ENCODE assay signal across 13 mouse cellular contexts in genomic region chr5:77269399-77269798, GRCm38 (mm10). TPM values are rescaled to one million over a fixed set of nuclear protein-coding genes. Genes with fewer than 3 reads are reported as not detected.
DNase-seq lines count a peak whose midpoint lies in the region; TF ChIP-seq lines count a peak whose summit lies in the region.
"Had no signal": no experiment of that assay in that cellular context is flagged by ENCODE, and none has a peak within 500 bp of the region (broad histone marks: within the 10 kb centered on the region; RNA-seq: fewer than 3 reads in every experiment).

No protein-coding gene starts in this region.

- WGBS in thymus, adult 2 months: 89% methylated on average over 8 of the region's 8 CpGs

- peak; percentile 15; the same call in 1 of the 2 replicates for TF ChIP-seq CTCF in thymus, adult 2 months (IDR thresholded peaks at IDR 0.05; ENCODE audit: borderline replicate concordance, control insufficient read depth, extremely low read depth, insufficient read depth, low read length, poor library complexity)
- peak; percentile 37; the same call in 1 of the 2 replicates for TF ChIP-seq CTCF in bone marrow macrophage, adult 2 months (IDR thresholded peaks at IDR 0.05; ENCODE audit: low read depth, low read length)

- H3K27me3 ChIP-seq in thymus, adult 2 months (ENCODE audit: control insufficient read depth, insufficient read depth, low read length): no peaks in the 10 kb centered on the region
- H3K27me3 ChIP-seq: midbrain, embryonic 15.5 days had no signal

- no peak overlapping the region for H3K4me3 ChIP-seq in thymus, adult 2 months (ENCODE audit: control insufficient read depth, insufficient read depth, low read length)
- no peak overlapping the region for H3K4me3 ChIP-seq in bone marrow macrophage, adult 2 months (ENCODE audit: insufficient read depth, low read length)
- H3K4me3 ChIP-seq: limb, embryonic 10.5 days; midbrain, embryonic 15.5 days had no signal

- peaks cover 33% of the 10 kb centered on the region for H3K4me1 ChIP-seq in thymus, adult 2 months (replicated peaks; ENCODE audit: control insufficient read depth, insufficient read depth, low read length)
- peaks cover 16% of the 10 kb centered on the region for H3K4me1 ChIP-seq in bone marrow macrophage, adult 2 months (ENCODE audit: control insufficient read depth, insufficient read depth, low read length)

- peak; percentile 23 for DNase-seq in kidney, postnatal 10 days
- DNase-seq in kidney, adult 8-10 months: no peak
- DNase-seq in thymus, adult 2 months: peak; percentile 46
- DNase-seq in thymus, adult 18-20 months: no peak
- DNase-seq in thymus, postnatal 4 days: peak; percentile 60
- no peak for DNase-seq in ovary, adult 18-20 months (ENCODE audit: low spot score)
- no peak for DNase-seq in heart, adult 18-20 months
- DNase-seq: cerebellum, postnatal 10 days; kidney, adult 11 months had no signal

- TF ChIP-seq POLR2A in thymus, adult 2 months (IDR thresholded peaks at IDR 0.05; ENCODE audit: control insufficient read depth, extremely low read depth, insufficient read depth, low read length, poor library complexity): no peak
- TF ChIP-seq POLR2A in bone marrow macrophage, adult 2 months (IDR thresholded peaks at IDR 0.05; ENCODE audit: borderline replicate concordance, low read depth, low read length): no peak

- peaks cover 13% of the 10 kb centered on the region for H3K36me3 ChIP-seq in thymus, adult 2 months (ENCODE audit: control insufficient read depth, insufficient read depth, low read length)
- H3K36me3 ChIP-seq: midbrain, embryonic 15.5 days had no signal

- H3K27ac ChIP-seq in thymus, adult 2 months (ENCODE audit: control insufficient read depth, insufficient read depth, low read length): no peak overlapping the region
- H3K27ac ChIP-seq in bone marrow macrophage, adult 2 months (ENCODE audit: insufficient read depth, low read depth, low read length): no peak overlapping the region
- H3K27ac ChIP-seq: limb, embryonic 10.5 days; midbrain, embryonic 15.5 days had no signal

RNA-seq across cellular contexts. Expression of gene Rest, which starts 4.1 kb away (rescaled TPM):
- polyA plus RNA-seq in thymus, adult 2 months (2012; rRNA removed): 14.0 and 18.4 TPM in 2 replicates
- polyA plus RNA-seq in bone marrow macrophage, adult 2 months (2012; ENCODE audit: insufficient read depth, insufficient read length, missing spikeins): 14.2 and 16.6 TPM in 2 replicates
- total RNA-seq in heart, adult 18-20 months (2021): 10 to 100 TPM; 13.2 to 13.5 TPM

RNA-seq across cellular contexts. Expression of gene Noa1, which starts 40.5 kb away (rescaled TPM):
- 23.1 and 27.9 TPM in 2 replicates for polyA plus RNA-seq in thymus, adult 2 months (2012; rRNA removed)
- polyA plus RNA-seq in bone marrow macrophage, adult 2 months (2012; ENCODE audit: insufficient read depth, insufficient read length, missing spikeins): 10.1 and 10.5 TPM in 2 replicates
- total RNA-seq in heart, adult 18-20 months (2021): 10 to 100 TPM; 22.1 to 25.7 TPM

RNA-seq across cellular contexts. Expression of gene Polr2b, which starts 40.5 kb away (rescaled TPM):
- polyA plus RNA-seq in thymus, adult 2 months (2012; rRNA removed): 25.8 and 30.4 TPM in 2 replicates
- 31.0 and 35.9 TPM in 2 replicates for polyA plus RNA-seq in bone marrow macrophage, adult 2 months (2012; ENCODE audit: insufficient read depth, insufficient read length, missing spikeins)
- total RNA-seq in heart, adult 18-20 months (2021): 10 to 100 TPM; 32.8 to 36.7 TPM

RNA-seq across cellular contexts. Expression of gene Spink2, which starts 58.1 kb away (rescaled TPM):
- 0.33 and 1.3 TPM in 2 replicates for polyA plus RNA-seq in thymus, adult 2 months (2012; rRNA removed)
- not detected in 2 replicates for polyA plus RNA-seq in bone marrow macrophage, adult 2 months (2012; ENCODE audit: insufficient read depth, insufficient read length, missing spikeins)
- total RNA-seq in heart, adult 18-20 months (2021): not detected
- total RNA-seq: heart, adult 8-10 months had no signal

Comparison
In these comparisons a context has a peak if more than half of its experiments do, and no peak if none do; other contexts are left out.
1. DNase-seq: peak in kidney, postnatal 10 days (single experiment), thymus, adult 2 months (single experiment) and thymus, postnatal 4 days (single experiment); none in kidney, adult 8-10 months (0 of 2), thymus, adult 18-20 months (0 of 2), ovary, adult 18-20 months (single experiment) and heart, adult 18-20 months (0 of 2).